Mouse (Mus musculus) cerebral cortex, adult 2 months (tissue): ENCODE measurements around the gene Gm20696.

Experiments
- WGBS: fragments of 180-500 bp; shearing (Covaris S2); methylation state at CpG from one replicate; pipeline ENCODE4 v1.1.7; 2018; 5-methylcytosine and 5-hydroxymethylcytosine counted together

Gene Gm20696

GRCm38 (mm10) chr6:99335174-99335830 is 331.3 kb downstream of the Gm20696 start:
- WGBS = 56% methylated on average over 13 of the region's 13 CpGs

GRCm38 (mm10) chr6:99334255-99334654 is 332.3 kb downstream of the Gm20696 start:
- 95% methylated on average over 3 of the region's 3 CpGs for WGBS

GRCm38 (mm10) chr6:99333127-99333526 is 333.5 kb downstream of the Gm20696 start:
- WGBS = 64% methylated on average over 5 of the region's 5 CpGs

- WGBS = 70% methylated on average over 4 of the region's 4 CpGs
Measured at GRCm38 (mm10) chr6:99330169-99330568, 336.4 kb downstream of the Gm20696 start.

GRCm38 (mm10) chr6:99328634-99329033 is 338.0 kb downstream of the Gm20696 start:
- 83% methylated on average over 2 of the region's 2 CpGs for WGBS

- 80% methylated on average over 6 of the region's 6 CpGs for WGBS
Measured at GRCm38 (mm10) chr6:99328146-99328545, 338.5 kb downstream of the Gm20696 start.

GRCm38 (mm10) chr6:99327721-99328120 is 338.9 kb downstream of the Gm20696 start:
- 67% methylated on average over 11 of the region's 11 CpGs for WGBS

GRCm38 (mm10) chr6:99325881-99326280 is 340.7 kb downstream of the Gm20696 start:
- WGBS = 91% methylated on average over 2 of the region's 2 CpGs

GRCm38 (mm10) chr6:99325461-99325860 is 341.1 kb downstream of the Gm20696 start:
- 89% methylated on average over 5 of the region's 5 CpGs for WGBS

GRCm38 (mm10) chr6:99322132-99322904 is 344.3 kb downstream of the Gm20696 start:
- 77% methylated on average over 8 of the region's 8 CpGs for WGBS

- 85% methylated on average over 8 of the region's 8 CpGs for WGBS
Measured at GRCm38 (mm10) chr6:99320444-99320843, 346.2 kb downstream of the Gm20696 start.

GRCm38 (mm10) chr6:99319415-99320405 is 346.9 kb downstream of the Gm20696 start:
- 76% methylated on average over 19 of the region's 19 CpGs for WGBS

- 67% methylated on average over 3 of the region's 3 CpGs for WGBS
Measured at GRCm38 (mm10) chr6:99314746-99315145, 351.9 kb downstream of the Gm20696 start.

- WGBS = 78% methylated on average over 12 of the region's 12 CpGs
Measured at GRCm38 (mm10) chr6:99310529-99310928, 356.1 kb downstream of the Gm20696 start.

GRCm38 (mm10) chr6:99310171-99310500 is 356.5 kb downstream of the Gm20696 start:
- WGBS = 64% methylated on average over 3 of the region's 3 CpGs

GRCm38 (mm10) chr6:99309466-99310170 is 357.0 kb downstream of the Gm20696 start:
- 61% methylated on average over 14 of the region's 14 CpGs for WGBS

- 89% methylated on average over 3 of the region's 3 CpGs for WGBS
Measured at GRCm38 (mm10) chr6:99305751-99306150, 360.8 kb downstream of the Gm20696 start.

GRCm38 (mm10) chr6:99305236-99305635 is 361.4 kb downstream of the Gm20696 start:
- 96% methylated on average over 3 of the region's 3 CpGs for WGBS

- WGBS = 86% methylated on average over 6 of the region's 6 CpGs
Measured at GRCm38 (mm10) chr6:99302662-99303435, 363.7 kb downstream of the Gm20696 start.

GRCm38 (mm10) chr6:99301923-99302322 is 364.7 kb downstream of the Gm20696 start:
- WGBS = 88% methylated on average over 8 of the region's 8 CpGs

GRCm38 (mm10) chr6:99300235-99300634 is 366.4 kb downstream of the Gm20696 start:
- WGBS = 75% methylated on average over 6 of the region's 6 CpGs
